Mouse (Mus musculus) urinary bladder, adult 2 months (tissue): Measurements from ENCODE around the gene Mbd4. TPM values are rescaled to one million over a fixed set of nuclear protein-coding genes. Genes with fewer than 3 reads are reported as not detected.
"Not testable (repeated sequence)": the region's sequence is repeated elsewhere in the genome, so short reads cannot be mapped to it uniquely, and the experiment has no call there.

Source experiments
- DNase-seq: peaks from one replicate; pipeline ENCODE4 v3.0.0; 2022; ENCODE audit warnings: low spot score
- polyA plus RNA-seq: library from polyadenylated mRNA; depleted of rRNA; stranded (reverse); fragments of >200 nt; gene quantifications from 2 replicates; pipeline ENCODE4 v1.2.3, GENCODE M21; 2012

Gene Mbd4
- polyA plus RNA-seq, 1 experiment: 4.4 TPM

GRCm38 (mm10) chr6:115859258-115859657 is 6.1 kb upstream of the Mbd4 start:
- no peak for DNase-seq

- no peak for DNase-seq
These were observed 3.2 kb upstream of the Mbd4 start for GRCm38 (mm10) chr6:115856361-115856745.

GRCm38 (mm10) chr6:115855733-115856360 is 2.7 kb upstream of the Mbd4 start:
- DNase-seq: no peak

- DNase-seq: no peak
These were observed 1.3 kb upstream of the Mbd4 start for GRCm38 (mm10) chr6:115854432-115854831.

- DNase-seq: no peak
These were observed 814 bp upstream of the Mbd4 start for GRCm38 (mm10) chr6:115853985-115854384.

GRCm38 (mm10) chr6:115852446-115853090 is 603 bp downstream of the Mbd4 start:
- no peak for DNase-seq

GRCm38 (mm10) chr6:115848598-115849304 is 4.4 kb downstream of the Mbd4 start:
- DNase-seq: no peak

- no peak for DNase-seq
These were observed 6.3 kb downstream of the Mbd4 start for GRCm38 (mm10) chr6:115846640-115847411.

- no peak for DNase-seq
These were observed 8.2 kb downstream of the Mbd4 start for GRCm38 (mm10) chr6:115845006-115845405.

- no peak for DNase-seq
These were observed 14.4 kb downstream of the Mbd4 start for GRCm38 (mm10) chr6:115838745-115839144.

GRCm38 (mm10) chr6:115838161-115838597 is 15.0 kb downstream of the Mbd4 start, which contains the start of gene Efcab12:
TSS of gene Efcab12 (minus strand) at chr6:115838412.
- DNase-seq: no peak

- no peak for DNase-seq
These were observed 19.3 kb downstream of the Mbd4 start for GRCm38 (mm10) chr6:115833861-115834260.

GRCm38 (mm10) chr6:115832152-115832850 is 20.9 kb downstream of the Mbd4 start:
- DNase-seq: no peak

- DNase-seq: no peak
These were observed 22.2 kb downstream of the Mbd4 start for GRCm38 (mm10) chr6:115830779-115831601.

GRCm38 (mm10) chr6:115823850-115824464 is 29.2 kb downstream of the Mbd4 start:
- DNase-seq: not testable (repeated sequence)

GRCm38 (mm10) chr6:115821216-115821993 is 31.8 kb downstream of the Mbd4 start:
- no peak for DNase-seq

- no peak for DNase-seq
These were observed 35.0 kb downstream of the Mbd4 start for GRCm38 (mm10) chr6:115818129-115818528.

- DNase-seq: no peak
These were observed 38.1 kb downstream of the Mbd4 start for GRCm38 (mm10) chr6:115815041-115815440.

GRCm38 (mm10) chr6:115814104-115814503 is 39.1 kb downstream of the Mbd4 start:
- DNase-seq: no peak
